Mouse (Mus musculus) embryonic facial prominence, embryonic 11.5 days (tissue): ENCODE measurements around the gene Dlx2. TPM values are rescaled to one million over a fixed set of nuclear protein-coding genes. Genes with fewer than 3 reads are reported as not detected.

Source experiments
- ATAC-seq: fragments of 200-750 bp; cut with Nextera tagmentation; replicated peaks from 2 replicates; pipeline ENCODE4 v1.8.0; 2017; ENCODE audit warnings: low read depth; ENCODE audit not compliant: insufficient number of reproducible peaks, low FRiP score, low TSS enrichment
- DNase-seq: peaks from one replicate; pipeline ENCODE4 v3.0.0-alpha.2; 2015; ENCODE audit warnings: low spot score
- H3K27ac ChIP-seq: fragments of 300-500 bp; sonication (generic); replicated peaks from 2 replicates; pipeline ENCODE4 v1.5.1; 2014; ENCODE audit warnings: mild to moderate bottlenecking, low read depth, low read length, control low read depth
- H3K27me3 ChIP-seq: fragments of 300-500 bp; sonication (generic); 2 replicates; pipeline ENCODE4 v1.6.1; 2014; ENCODE audit warnings: mild to moderate bottlenecking, low read length, moderate library complexity, mixed read lengths; ENCODE audit not compliant: control insufficient read depth, insufficient read depth
- H3K36me3 ChIP-seq: fragments of 300-500 bp; sonication (generic); replicated peaks from 2 replicates; pipeline ENCODE4 v1.6.1; 2014; ENCODE audit warnings: low read depth, mild to moderate bottlenecking, low read length, moderate library complexity, mixed read lengths; ENCODE audit not compliant: control insufficient read depth, insufficient read depth
- H3K4me1 ChIP-seq: fragments of 300-500 bp; sonication (generic); 2 replicates; pipeline ENCODE4 v1.6.1; 2014; ENCODE audit warnings: low read length, mixed read lengths; ENCODE audit not compliant: control insufficient read depth, insufficient read depth
- H3K4me2 ChIP-seq: fragments of 300-500 bp; sonication (generic); 2 replicates; pipeline ENCODE4 v1.6.1; 2014; ENCODE audit warnings: low read depth, mild to moderate bottlenecking, control low read depth, low read length, moderate library complexity
- H3K4me3 ChIP-seq: fragments of 300-500 bp; sonication (generic); 2 replicates; pipeline ENCODE4 v1.5.1; 2014; ENCODE audit warnings: low read depth, low read length, control low read depth
- H3K9ac ChIP-seq: fragments of 300-500 bp; sonication (generic); replicated peaks from 2 replicates; pipeline ENCODE4 v1.6.1; 2014; ENCODE audit warnings: mild to moderate bottlenecking, control low read depth, low read length
- H3K9me3 ChIP-seq: fragments of 300-500 bp; sonication (generic); replicated peaks from 2 replicates; pipeline ENCODE4 v1.6.1; 2016; ENCODE audit warnings: mild to moderate bottlenecking, low read length, inconsistent platforms, mixed read lengths; ENCODE audit not compliant: control insufficient read depth
- WGBS: fragments of 180-500 bp; shearing (Covaris S2); extraction: QIAGEN DNeasy Blood & Tissue Kit; methylation state at CpG from one replicate; pipeline ENCODE4 v1.1.7; 2014; 5-methylcytosine and 5-hydroxymethylcytosine counted together
- polyA plus RNA-seq: library from polyadenylated mRNA; unstranded; fragments of >200 nt; fragmentation: Nextera tagmentation; extraction: Ambion mirVana; gene quantifications from 2 replicates; pipeline ENCODE4 v1.2.1, GENCODE M21; 2014

The Dlx2 gene
- polyA plus RNA-seq, 1 experiment from 2014 or later, result 20.3 TPM

DNA sequence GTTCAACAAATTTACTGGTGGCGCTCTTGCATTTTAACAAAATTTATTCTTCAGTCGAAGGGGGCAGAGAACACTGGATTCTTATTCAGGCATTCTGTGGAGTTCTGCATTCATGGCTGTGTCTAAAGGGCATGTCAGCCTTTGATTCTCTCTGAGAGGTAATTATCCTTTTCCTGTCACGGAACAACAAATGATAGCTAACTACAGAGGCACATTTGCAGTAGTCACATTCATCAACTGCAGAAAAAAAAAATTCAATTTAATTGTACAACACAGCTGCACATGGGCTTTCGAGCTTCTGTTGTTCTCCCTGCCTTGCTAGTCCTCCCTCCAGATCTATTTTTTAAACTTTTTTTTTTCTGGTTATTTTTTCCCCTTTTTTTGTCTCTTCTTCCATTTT is 29.6 kb downstream of the Dlx2 start:
- Histone ChIP-seq H3K4me2 (no peak overlapping the region), H3K9ac (no peak overlapping the region), H3K4me1 (no peaks in the 10 kb centered on the region), H3K27ac (0 out of 2 replicates have a peak overlapping the region, but pooled peaks have one; percentile 10), H3K36me3 (no peaks in the 10 kb centered on the region), H3K27me3 (no peaks in the 10 kb centered on the region), H3K4me3 (no peak overlapping the region), H3K9me3 (no peaks in the 10 kb centered on the region)
- ATAC-seq (no peak), DNase-seq (peak; percentile 50)
- 26% methylated on average over 4 of the region's 4 CpGs for WGBS

DNA sequence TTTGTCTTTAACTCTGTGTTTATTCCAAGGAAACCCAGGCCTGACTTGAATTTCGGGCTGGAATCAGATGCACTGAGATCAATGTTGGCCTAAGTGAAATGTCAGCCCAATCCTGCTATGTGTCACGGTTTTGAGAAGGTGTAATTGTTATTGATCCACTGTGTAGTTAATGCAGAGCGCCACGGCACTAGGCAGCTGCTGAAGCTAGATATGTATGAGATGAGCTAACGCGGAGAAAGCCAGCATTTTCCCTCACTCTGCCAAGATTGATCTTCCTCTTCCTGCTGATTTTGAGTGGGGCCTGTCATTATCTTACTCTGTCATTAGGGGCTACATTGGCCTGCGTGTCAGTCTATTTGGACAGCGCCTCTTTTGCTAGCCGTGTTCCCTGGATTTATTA is 34.2 kb downstream of the Dlx2 start:
- Histone ChIP-seq H3K36me3 (no peaks in the 10 kb centered on the region), H3K9ac (no peak overlapping the region), H3K4me2 (no peak overlapping the region), H3K27ac (no peak overlapping the region), H3K27me3 (no peaks in the 10 kb centered on the region), H3K9me3 (no peaks in the 10 kb centered on the region), H3K4me3 (no peak overlapping the region), H3K4me1 (no peaks in the 10 kb centered on the region)
- ATAC-seq (no peak), DNase-seq (no peak)
- WGBS, result 59% methylated on average over 9 of the region's 9 CpGs

DNA sequence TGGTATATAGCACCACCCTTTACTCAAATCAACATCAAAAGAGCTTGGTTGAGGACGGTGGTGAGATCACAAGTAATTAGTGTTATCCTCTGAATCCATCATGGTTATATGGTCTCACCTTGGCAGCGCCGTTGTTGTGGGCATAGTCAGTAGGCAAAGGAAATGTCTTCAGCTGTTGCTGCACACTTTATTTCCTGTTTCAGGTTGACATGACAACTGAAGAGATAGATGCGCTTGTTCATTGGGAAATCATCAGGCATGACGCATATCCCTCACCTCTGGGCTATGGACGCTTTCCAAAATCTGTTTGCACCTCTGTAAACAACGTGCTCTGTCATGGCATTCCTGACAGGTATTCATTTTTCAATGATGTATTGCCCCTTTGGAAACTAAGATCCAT is 35.3 kb downstream of the Dlx2 start:
- Histone ChIP-seq H3K4me2 (no peak overlapping the region), H3K4me1 (no peaks in the 10 kb centered on the region), H3K27me3 (no peaks in the 10 kb centered on the region), H3K9ac (no peak overlapping the region), H3K27ac (no peak overlapping the region), H3K36me3 (no peaks in the 10 kb centered on the region), H3K9me3 (no peaks in the 10 kb centered on the region), H3K4me3 (no peak overlapping the region)
- ATAC-seq (no peak), DNase-seq (no peak)
- 81% methylated on average over 7 of the region's 7 CpGs for WGBS

DNA sequence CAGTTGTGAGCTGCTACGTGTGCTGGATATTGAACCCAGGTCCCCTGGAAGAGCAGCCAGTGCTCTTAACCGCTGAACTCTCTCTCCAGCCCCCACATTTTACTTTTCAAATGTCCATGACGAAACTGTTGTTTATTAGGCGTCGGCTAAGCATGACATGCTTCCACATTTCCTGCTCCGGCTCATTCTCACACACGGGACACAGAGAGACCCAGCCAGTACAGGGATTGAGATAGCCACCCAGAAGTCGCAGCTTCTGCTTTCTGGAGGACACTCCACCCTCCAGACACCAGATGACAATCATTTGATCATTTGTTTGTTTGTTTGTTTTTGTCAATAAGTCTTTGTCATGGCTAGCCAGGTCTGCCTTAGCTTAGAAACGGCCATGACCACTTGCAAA is 41.7 kb downstream of the Dlx2 start:
- H3K9ac ChIP-seq, result no peak overlapping the region
- H3K4me3 ChIP-seq, result no peak overlapping the region
- H3K36me3 ChIP-seq, result no peaks in the 10 kb centered on the region
- H3K4me1 ChIP-seq, result no peaks in the 10 kb centered on the region
- DNase-seq (no peak), ATAC-seq (no peak)
- no peak overlapping the region for H3K27ac ChIP-seq
- H3K27me3 ChIP-seq, result no peaks in the 10 kb centered on the region
- no peak overlapping the region for H3K4me2 ChIP-seq
- 79% methylated on average over 9 of the region's 9 CpGs for WGBS
- no peaks in the 10 kb centered on the region for H3K9me3 ChIP-seq

DNA sequence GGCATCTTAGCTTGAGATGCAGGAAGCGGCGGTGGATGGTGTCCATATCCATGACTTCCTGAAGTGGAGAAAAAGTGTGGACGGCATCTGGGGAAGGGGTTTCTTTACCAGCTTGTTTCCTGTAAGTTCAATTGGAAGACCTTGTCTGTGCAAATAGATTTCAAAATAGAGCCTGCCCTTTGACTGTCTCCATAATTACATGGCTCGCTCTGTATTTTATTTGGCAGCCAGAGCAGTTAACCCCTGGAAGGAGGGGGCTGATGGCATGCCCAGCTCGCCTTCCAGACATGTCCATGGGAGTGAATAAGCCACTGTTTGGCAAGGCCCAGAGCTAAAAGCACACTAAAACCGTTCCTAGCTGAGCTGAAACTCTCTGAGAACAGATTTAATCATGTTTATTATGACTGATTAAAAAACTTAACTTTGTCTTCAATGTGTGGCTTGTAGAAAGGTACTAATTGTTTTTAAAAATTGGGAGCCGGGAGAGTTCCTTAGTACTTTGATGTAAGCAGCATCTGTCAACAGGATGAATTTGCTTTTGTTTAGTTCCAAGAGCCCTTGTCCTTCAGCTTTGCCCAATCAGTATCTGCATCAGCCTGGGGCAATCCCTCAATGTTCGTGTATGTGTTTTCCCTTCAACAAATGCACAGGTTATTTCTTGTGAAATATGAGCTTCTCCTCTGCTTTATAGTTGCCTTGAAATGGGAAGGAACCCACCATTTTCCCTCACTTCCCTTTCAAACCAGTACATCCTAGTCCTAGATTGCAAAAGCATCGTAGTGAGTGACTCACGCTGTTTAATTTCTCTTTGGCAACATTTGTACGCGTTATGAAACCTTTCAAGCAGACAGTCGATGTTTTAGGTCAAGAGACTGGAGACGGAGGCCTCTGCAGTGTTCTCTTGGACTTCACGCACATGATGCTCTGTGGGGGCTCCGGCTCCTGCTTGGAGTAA is 47.0 kb downstream of the Dlx2 start:
- Histone ChIP-seq H3K9ac (no peak overlapping the region), H3K36me3 (no peaks in the 10 kb centered on the region), H3K4me3 (no peak overlapping the region), H3K27ac (0 out of 2 replicates have a peak overlapping the region, but pooled peaks have one; percentile 3), H3K4me1 (no peaks in the 10 kb centered on the region), H3K4me2 (no peak overlapping the region), H3K9me3 (no peaks in the 10 kb centered on the region), H3K27me3 (no peaks in the 10 kb centered on the region)
- peak; percentile 64 for DNase-seq
- ATAC-seq, result 0 out of 2 replicates have a peak, but pooled peaks have one; percentile 29
- 37% methylated on average over 16 of the region's 16 CpGs for WGBS

DNA sequence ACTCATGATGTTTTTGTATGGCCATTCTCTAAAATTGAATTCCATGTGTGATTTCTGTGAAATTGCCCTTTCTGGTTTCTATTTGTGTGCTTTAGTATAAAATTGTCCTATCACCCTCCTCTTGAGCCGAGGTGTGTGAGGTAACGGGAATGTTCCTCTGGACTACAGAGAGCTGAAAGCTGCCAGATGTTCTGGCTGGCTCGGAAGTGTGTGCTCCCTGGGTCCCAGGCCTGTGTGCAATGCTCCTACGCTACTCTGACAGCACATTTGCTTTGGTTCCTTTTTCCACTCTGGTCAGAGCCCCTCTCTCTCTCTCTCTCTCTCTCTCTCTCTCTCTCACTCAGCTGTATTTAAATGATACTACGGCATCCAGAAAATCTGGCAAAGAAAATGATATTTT is 49.4 kb downstream of the Dlx2 start:
- H3K9ac ChIP-seq, result no peak overlapping the region
- no peaks in the 10 kb centered on the region for H3K4me1 ChIP-seq
- no peaks in the 10 kb centered on the region for H3K36me3 ChIP-seq
- no peaks in the 10 kb centered on the region for H3K27me3 ChIP-seq
- DNase-seq, result peak; percentile 63
- no peak overlapping the region for H3K4me3 ChIP-seq
- 22% methylated on average over 5 of the region's 5 CpGs for WGBS
- H3K9me3 ChIP-seq, result no peaks in the 10 kb centered on the region
- H3K27ac ChIP-seq, result no peak overlapping the region
- ATAC-seq, result no peak
- no peak overlapping the region for H3K4me2 ChIP-seq

DNA sequence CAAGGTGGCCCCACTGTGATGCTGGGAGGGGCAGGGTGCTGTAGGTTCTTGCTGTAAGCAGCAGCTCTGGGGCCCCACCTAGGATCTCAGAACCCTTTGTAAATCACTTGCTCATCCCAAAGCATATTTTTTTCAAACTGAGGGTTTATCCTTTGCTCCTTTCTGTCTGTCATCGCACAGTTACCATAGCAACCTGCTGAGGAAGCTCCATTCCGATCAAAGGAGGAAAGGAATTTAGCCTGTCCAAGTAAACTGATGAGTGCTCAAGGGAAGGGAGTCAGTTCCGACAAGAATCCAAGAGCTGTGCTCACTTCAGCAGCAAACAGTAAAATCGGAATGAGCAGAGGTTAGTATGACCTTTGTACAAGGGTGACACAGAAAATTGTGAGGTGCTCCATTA is 51.6 kb downstream of the Dlx2 start:
- no peaks in the 10 kb centered on the region for H3K27me3 ChIP-seq
- no peaks in the 10 kb centered on the region for H3K4me1 ChIP-seq
- DNase-seq, result peak; percentile 47
- no peak overlapping the region for H3K9ac ChIP-seq
- no peak for ATAC-seq
- no peak overlapping the region for H3K27ac ChIP-seq
- H3K4me3 ChIP-seq, result no peak overlapping the region
- no peaks in the 10 kb centered on the region for H3K9me3 ChIP-seq
- no peak overlapping the region for H3K4me2 ChIP-seq
- WGBS, result 12% methylated on average over 4 of the region's 4 CpGs
- no peaks in the 10 kb centered on the region for H3K36me3 ChIP-seq

DNA sequence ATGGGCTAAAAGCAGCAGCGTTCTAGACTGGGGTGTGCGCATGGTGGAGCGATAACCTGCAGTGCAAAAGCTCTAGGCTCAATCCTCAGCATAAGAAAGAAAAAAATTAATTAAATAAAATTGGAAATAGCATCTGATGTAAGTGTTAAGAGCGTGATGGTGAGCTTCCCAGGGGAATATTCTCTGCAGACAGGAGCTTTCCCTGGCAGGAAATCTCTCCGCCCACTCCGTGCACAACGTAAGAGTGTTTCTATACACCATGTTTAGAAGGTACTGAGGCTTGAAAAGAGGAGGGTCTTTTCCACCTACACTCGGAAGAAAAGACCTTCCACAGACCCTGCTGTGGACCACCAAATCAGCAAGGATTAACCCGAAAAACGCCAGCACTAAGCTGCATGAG is 52.1 kb downstream of the Dlx2 start:
- Histone ChIP-seq H3K27ac (no peak overlapping the region), H3K4me3 (no peak overlapping the region), H3K27me3 (no peaks in the 10 kb centered on the region), H3K4me1 (no peaks in the 10 kb centered on the region), H3K4me2 (no peak overlapping the region), H3K36me3 (no peaks in the 10 kb centered on the region), H3K9me3 (no peaks in the 10 kb centered on the region), H3K9ac (no peak overlapping the region)
- no peak for DNase-seq
- 63% methylated on average over 10 of the region's 10 CpGs for WGBS
- no peak for ATAC-seq
